Mouse (Mus musculus): ENCODE measurements around the gene Shpk. TPM values are rescaled to one million over a fixed set of nuclear protein-coding genes. Genes with fewer than 3 reads are reported as not detected.

Shpk gene
- 1 to 10 TPM; 2.5 to 3.8 TPM for total RNA-seq (2023)

DNA sequence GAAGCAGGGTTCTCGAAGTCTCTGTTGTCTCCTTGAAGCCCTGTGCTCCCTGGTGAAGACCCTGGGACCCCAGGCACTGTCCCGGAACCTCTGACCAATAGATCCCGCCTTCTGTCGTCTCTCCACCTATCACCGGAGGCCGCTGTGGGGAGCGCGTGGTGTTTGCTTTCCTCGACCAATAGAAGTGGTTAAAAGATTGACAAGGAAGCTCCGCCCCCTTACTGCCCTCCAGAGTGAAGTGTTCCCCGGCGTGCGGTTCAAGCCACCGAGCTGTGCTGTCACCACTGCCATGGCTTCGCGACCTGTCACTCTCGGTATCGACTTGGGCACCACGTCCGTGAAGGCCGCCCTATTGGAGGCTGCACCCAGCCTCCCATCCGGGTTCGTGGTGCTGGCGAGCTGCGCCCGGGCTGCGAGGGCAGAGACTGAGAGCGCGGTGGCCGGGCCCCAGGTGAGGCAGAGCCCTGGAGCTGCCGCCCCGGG, at the start of gene Shpk:
Gene Shpk, plus strand, starts transcription at position 231 of the 483 bp plus-strand sequence.

DNA sequence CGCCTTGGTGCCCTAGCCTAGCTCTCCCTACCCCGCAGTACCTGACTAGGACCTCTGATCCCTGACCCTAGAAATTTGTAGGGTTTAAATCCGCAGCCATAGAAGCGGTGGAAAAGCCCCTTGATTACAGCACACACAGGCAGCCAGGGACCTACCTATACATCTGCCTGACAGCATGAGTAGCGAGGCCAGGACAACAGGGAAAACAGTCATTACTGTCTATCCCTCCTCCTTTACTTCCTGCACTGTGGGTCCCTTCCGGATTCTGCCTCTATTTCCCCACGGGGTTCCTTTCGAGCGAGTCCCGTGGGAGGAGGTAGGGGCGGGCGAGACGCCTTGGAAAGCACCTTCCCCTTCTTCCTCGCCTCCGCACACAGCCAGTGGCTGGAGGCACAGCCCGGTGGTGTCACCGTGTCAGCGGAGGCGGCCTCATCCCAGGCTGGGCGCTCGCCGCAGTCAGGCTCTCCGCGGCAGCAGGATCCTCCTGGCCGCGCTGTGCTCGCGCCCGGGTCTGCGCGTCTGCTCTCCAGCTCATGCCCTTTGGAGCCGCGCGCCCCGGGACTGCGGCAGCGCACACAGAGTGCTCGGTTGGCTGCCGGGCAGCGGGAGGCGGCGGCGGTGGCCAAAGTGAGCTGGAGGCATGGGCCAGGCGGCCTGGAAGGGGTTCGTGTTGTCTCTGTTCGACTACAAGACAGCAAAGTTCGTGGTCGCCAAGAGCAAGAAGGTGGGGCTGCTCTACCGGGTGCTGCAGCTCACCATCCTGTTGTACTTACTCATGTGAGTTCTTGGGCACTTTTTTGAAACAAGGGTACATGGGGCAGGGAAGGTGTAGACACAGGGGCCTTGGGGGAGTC, 39.1 kb upstream of the Shpk start, which contains the start of gene P2rx5:
Gene P2rx5, plus strand, starts transcription at position 465 of the 854 bp plus-strand sequence.

GRCm38 (mm10) chr11:73176608-73177508, 22.4 kb upstream of the Shpk start, which contains the start of the genes Emc6 and Tax1bp3:
Emc6 (minus strand) TSS chr11:73177037.
Tax1bp3 (plus strand) TSS chr11:73177083.

DNA sequence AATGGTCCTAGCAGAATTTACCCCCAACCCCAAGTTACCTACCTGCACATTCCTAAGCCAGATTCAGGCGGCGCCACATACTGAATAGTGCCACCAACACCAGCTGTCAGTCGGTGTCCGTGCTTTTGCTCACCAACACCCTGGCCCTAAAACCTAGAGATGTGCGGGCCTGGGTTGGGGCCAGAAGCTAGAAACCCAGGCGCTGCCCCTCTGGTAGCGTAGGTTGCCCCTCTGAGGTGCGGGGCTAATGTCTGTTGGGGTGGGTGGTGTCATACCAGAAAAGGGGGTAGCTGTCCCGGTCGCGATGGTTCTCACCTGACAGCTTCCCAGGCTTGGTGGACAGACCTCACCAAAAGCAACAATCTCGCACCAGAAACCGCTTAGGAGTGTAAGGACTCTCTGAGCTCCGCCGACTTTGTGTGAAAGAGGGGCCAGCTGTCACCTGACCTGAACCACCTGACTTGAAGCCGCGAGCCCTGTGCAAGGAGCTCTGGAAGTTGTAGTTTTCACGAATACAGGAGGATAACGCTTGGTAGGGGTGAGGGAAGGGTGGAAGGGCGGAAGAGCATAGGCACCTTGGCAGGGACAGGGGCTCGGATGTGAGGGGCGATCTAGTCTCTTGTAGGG, 544 bp upstream of the Shpk start, which contains the start of gene Ctns:
Gene Ctns, minus strand, starts transcription at position 440 of the 627 bp plus-strand sequence.

DNA sequence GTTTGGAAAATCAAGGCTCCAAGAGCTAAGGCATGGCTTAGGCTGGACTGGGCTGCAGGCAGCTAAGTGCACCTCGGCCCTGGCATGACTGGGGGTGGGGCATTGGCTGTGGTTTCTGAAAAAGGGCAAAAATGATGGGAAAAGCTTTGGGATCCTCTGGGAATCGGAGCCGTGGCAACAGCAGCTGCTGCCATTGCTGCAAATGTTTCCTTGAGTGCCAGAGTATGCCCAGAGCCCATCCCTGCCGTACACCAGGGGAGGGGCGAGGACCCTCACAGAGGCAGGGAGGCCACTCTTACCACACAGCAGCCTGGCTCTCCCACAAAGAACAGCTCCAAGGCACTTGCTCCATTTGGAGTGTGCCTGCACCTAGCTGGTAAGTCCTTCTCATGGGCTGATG, 34.7 kb downstream of the Shpk start, which contains the start of gene Trpv1:
Gene Trpv1, plus strand, starts transcription at position 301 of the 400 bp plus-strand sequence.

DNA sequence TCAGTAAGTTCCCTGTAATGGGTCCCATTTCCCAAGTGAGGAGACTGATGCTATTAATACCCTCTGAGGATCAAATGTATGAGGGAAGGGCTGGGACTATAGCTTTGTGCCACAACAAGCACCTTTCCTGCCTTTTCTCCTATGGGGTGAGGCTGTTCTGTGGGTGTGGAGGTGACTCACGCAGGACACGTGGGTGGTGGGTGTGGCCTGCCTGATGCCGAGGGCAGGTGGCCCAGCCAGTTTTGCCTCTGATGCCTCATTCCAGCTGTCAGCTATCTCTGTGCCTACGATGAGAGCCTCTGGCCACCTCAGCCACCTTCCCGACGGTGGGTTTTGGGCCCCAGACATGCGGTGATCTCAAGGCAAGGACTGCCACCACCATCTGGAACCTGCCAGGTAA, 68.0 kb downstream of the Shpk start, which contains the start of gene Trpv3:
Gene Trpv3, plus strand, starts transcription at position 122 of the 400 bp plus-strand sequence.

Other genes with a start within 250 kb of the Shpk start
- 10 to 100 TPM; 90.0 to 95.4 TPM for gene Atp2a3, start 238.3 kb upstream of the Shpk start, total RNA-seq (2023)
- gene P2rx1, start 200.4 kb upstream of the Shpk start, total RNA-seq (2023) = 1 to 10 TPM; 3.9 to 4.3 TPM
- 1 to 10 TPM; 1.2 to 2.8 TPM for gene Camkk1, start 180.5 kb upstream of the Shpk start, total RNA-seq (2023)
- gene Ncbp3, start 151.7 kb upstream of the Shpk start, total RNA-seq (2023) = 10 to 100 TPM in 1 of 2 experiments, 1 to 10 TPM in 1; 9.9 to 13.7 TPM
- gene Itgae, start 108.9 kb upstream of the Shpk start, total RNA-seq (2023) = under 1 TPM; 0.97 TPM
- gene Haspin, start 61.2 kb upstream of the Shpk start, total RNA-seq (2023) = 1 to 10 TPM; 2.5 to 3.4 TPM
- gene P2rx5, start 39.0 kb upstream of the Shpk start, total RNA-seq (2023) = under 1 TPM; 0.43 to 0.55 TPM
- gene Emc6, start 22.4 kb upstream of the Shpk start, total RNA-seq (2023) = 10 to 100 TPM; 40.3 to 46.2 TPM
- 10 to 100 TPM; 37.6 to 42.0 TPM for gene Tax1bp3, start 22.4 kb upstream of the Shpk start, total RNA-seq (2023)
- gene Ctns, start 418 bp upstream of the Shpk start, total RNA-seq (2023) = 10 to 100 TPM; 31.8 to 33.1 TPM
- gene Trpv1, start 34.8 kb downstream of the Shpk start, total RNA-seq (2023) = not detected
- not detected for gene Trpv3, start 67.9 kb downstream of the Shpk start, total RNA-seq (2023)
- gene Aspa, start 130.1 kb downstream of the Shpk start, total RNA-seq (2023) = 10 to 100 TPM; 11.5 to 11.6 TPM
- gene Gm49340, start 130.3 kb downstream of the Shpk start, total RNA-seq (2023) = not detected
- not detected for gene Spata22, start 130.3 kb downstream of the Shpk start, total RNA-seq (2023)
- not detected for gene Olfr20, start 151.3 kb downstream of the Shpk start, total RNA-seq (2023)
- not detected for gene Olfr376, start 171.8 kb downstream of the Shpk start, total RNA-seq (2023)
- not detected for gene Olfr1, start 200.2 kb downstream of the Shpk start, total RNA-seq (2023)
- not detected for gene Olfr378, start 229.0 kb downstream of the Shpk start, total RNA-seq (2023)